Mouse (Mus musculus) layer of hippocampus, adult 2 months (tissue): ENCODE results near the gene Chd1l. TPM values are rescaled to one million over a fixed set of nuclear protein-coding genes. Genes with fewer than 3 reads are reported as not detected.

Experiments
- DNase-seq, 2 experiments: peaks; one replicate each; pipeline ENCODE4 v3.0.0; 2022; ENCODE audit warnings: low spot score in 2 of 2
- H3K27ac ChIP-seq: fragments of 200-600 bp; 2 replicates; pipeline ENCODE4 v1.8.1; 2022
- H3K4me3 ChIP-seq: fragments of 200-600 bp; 2 replicates; pipeline ENCODE4 v1.8.1; 2022; ENCODE audit warnings: mild to moderate bottlenecking
- CTCF ChIP-seq: fragments of 200-600 bp; conservative IDR thresholded peaks from 2 replicates; pipeline ENCODE4 v1.8.1; 2022; ENCODE audit warnings: antibody characterized with exemption, mild to moderate bottlenecking, moderate library complexity
- total RNA-seq, 2 experiments: library from RNA; stranded (reverse); gene quantifications; 2 replicates each; pipeline ENCODE4 v1.2.3; 2021

Chd1l gene
- total RNA-seq, 2 experiments from 2014 or later: 10.7 to 12.1 TPM

- no peak for DNase-seq
Measured at GRCm38 (mm10) chr3:97634288-97634761, 24.3 kb upstream of the Chd1l start.

DNA sequence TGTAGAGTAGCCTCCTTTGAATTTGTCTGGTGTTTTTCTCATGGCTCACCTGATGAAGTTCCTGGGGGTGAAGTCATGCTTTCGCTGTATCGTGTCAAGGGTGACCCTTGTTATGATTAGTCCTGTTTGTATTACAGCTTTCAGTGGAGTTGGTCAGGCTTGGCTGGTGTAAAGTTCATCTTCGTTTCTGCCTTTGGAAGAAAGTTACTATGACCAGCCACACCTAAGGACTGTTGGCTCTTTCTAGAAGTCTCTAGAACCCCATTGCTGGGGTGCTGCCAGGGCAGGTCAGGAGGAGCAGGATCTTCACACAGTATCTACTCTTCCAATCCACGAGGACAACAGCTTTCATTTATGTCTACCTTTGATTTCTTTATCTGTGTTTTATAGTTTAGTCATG lies 23.5 kb upstream of the Chd1l start:
- H3K4me3 ChIP-seq: no peak overlapping the region
- TF ChIP-seq CTCF: no peak
- no peak overlapping the region for H3K27ac ChIP-seq
- DNase-seq: no peak

More at GRCm38 (mm10) chr3:97634288-97634761, 24.3 kb upstream of the Chd1l start:
- Histone ChIP-seq H3K4me3 (no peak overlapping the region), H3K27ac (no peak overlapping the region)
- peak; percentile 19; the same call in 1 of the 2 replicates for TF ChIP-seq CTCF

DNA sequence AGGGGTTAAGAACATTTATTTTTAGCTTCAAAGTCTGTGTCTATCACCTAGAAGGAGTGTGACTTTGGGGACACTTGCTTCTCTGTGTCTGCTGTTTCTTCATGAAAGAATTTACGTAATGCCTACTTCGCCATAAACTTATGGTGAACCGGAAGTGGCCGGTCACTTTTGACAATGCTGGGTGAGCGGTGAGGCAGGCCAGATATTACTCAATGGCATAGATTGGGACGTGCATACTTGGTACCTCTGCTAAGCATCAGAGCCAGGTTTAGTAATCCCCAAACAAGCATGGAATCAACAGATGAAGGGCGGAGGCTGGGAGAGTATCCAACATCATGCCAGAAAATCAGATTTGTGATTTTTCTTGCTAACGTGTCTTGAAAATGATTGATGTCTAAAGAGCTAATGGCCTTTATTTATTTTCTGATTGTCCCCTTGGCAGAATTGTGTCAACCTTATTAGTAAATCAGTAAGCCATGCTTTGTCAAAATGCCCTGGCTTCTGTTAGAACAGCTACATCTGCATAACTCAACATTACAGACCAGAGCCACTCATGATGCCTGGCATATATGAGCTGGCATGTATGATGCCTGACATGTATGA lies 21.4 kb upstream of the Chd1l start:
- TF ChIP-seq CTCF: no peak
- Histone ChIP-seq H3K27ac (no peak overlapping the region), H3K4me3 (no peak overlapping the region)
- DNase-seq: no peak

- H3K4me3 ChIP-seq: no peak overlapping the region
- no peak overlapping the region for H3K27ac ChIP-seq
- DNase-seq: no peak
- no peak for TF ChIP-seq CTCF
Measured at GRCm38 (mm10) chr3:97630746-97631145, 20.7 kb upstream of the Chd1l start.

DNA sequence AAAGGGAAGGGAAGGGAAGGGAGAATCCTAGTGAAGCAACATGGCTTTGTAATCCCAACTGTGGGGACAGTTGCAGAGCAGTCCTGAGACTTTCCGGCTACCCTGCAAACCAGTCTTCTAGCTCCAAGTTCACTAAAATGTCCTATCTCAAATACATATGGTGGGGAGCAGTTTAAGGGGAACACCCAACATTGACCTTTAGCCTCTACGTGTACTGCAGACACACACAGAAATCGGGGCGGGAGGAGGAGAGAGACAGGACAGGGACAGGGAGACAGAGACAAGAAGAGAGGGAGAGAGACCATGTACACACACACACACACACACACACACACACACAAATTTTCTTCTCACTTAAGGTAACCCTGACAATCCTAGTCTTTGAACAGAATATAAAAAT lies 19.9 kb upstream of the Chd1l start:
- Histone ChIP-seq H3K27ac (no peak overlapping the region), H3K4me3 (no peak overlapping the region)
- DNase-seq: no peak
- no peak for TF ChIP-seq CTCF

DNA sequence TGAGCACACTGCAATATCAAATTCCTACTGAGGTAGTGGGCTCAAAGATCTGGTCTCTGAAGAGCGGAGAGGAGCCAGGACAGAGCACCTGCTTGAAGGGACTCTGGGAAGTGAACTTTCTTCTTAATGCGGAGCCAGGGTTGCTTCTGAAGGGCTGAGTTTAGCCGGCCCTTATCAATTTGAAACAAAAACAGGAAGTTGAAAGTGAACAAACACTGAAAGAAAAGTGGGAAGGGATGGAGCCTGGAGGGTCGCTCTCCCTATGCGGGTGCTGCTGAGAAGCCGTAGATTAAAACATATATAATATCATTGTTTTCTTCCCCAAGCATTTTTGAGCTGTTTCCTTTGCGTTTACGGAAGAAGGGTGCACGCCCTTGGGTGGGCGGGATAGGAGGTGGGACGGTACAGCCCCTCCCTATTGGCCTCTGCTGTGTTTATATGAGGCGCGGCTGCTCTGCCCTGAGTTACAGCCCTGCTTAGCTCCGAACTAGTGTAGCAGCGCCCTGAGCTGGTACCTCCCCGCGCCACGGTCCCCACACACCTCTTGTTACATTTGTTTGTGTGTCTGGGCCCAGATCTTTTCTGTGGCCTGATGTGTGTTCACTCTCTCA lies 18.5 kb upstream of the Chd1l start, which contains the start of gene Fmo5:
Gene Fmo5 (plus strand): TSS at position 414 of the 611 bp plus-strand sequence.
- no peak for DNase-seq
- H3K4me3 ChIP-seq: peak within 1 kb of the TSS; percentile 52
- no peak for TF ChIP-seq CTCF
- H3K27ac ChIP-seq: peak within 1 kb of the TSS; percentile 59; the same call in 1 of the 2 replicates

DNA sequence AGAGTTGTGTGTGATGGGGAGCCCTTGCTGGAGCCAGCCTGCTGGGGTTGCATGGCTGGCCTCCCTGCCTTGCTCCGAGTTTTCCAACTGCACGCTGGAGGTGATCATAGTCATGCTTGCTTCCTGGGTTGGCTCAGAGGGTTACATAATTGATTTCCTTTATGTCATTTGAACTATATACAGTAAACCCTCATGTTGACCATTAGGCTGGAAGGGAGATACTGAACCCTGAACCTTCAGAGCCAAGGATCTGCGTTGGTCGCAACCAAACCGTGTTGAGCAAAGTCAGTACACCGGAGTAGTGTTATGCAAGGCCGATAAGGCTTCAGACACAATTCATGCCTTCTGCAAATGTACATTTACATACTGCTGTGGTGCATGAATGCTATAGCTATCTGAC lies 17.9 kb upstream of the Chd1l start:
- TF ChIP-seq CTCF: no peak
- DNase-seq: no peak
- no peak overlapping the region for H3K27ac ChIP-seq
- no peak overlapping the region for H3K4me3 ChIP-seq

DNA sequence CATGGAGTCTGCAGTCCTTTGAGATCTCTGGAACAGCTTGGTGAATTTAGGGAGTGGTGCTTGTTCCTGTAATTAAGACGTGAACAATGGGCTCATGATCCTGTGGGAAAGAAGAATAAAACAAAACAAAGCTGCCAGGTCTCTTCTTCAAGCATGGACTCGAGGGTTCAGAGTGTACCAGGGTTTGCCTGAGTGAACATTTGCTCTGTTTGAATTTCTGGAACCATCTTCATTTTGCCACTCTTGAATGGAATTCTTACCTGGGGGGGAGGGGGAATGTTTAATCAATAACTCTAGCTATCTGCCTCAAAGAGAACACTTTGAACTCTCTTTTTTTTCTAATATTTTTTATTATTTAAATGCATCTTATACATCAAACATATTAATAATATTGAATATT lies 14.6 kb upstream of the Chd1l start:
- Histone ChIP-seq H3K27ac (0 out of 2 replicates have a peak overlapping the region, but pooled peaks have one; percentile 23), H3K4me3 (no peak overlapping the region)
- no peak for DNase-seq
- no peak for TF ChIP-seq CTCF

- TF ChIP-seq CTCF: no peak
- no peak for DNase-seq
- no peak overlapping the region for H3K4me3 ChIP-seq
- no peak overlapping the region for H3K27ac ChIP-seq
Measured at GRCm38 (mm10) chr3:97620657-97621056, 10.7 kb upstream of the Chd1l start.

DNA sequence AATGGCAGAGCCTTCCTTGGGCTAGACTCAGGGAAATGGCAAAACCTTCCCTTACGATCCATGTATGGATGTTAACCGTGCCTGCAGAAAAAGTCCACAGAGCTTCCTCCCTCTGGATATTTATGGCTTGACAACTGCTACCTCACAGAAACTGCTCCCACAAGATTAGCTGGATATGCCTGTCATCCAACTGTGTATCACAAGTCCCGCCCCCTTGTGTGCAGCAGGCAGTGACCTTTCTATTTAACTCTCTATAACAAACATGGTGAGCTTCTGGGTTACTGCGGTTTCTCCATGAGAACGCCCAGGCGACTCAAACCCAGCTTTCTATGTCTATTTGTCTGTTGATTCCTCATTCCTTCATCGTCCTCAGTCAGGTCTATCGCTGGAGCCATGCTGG lies 7.9 kb upstream of the Chd1l start:
- Histone ChIP-seq H3K4me3 (no peak overlapping the region), H3K27ac (no peak overlapping the region)
- DNase-seq: no peak
- TF ChIP-seq CTCF: no peak

DNA sequence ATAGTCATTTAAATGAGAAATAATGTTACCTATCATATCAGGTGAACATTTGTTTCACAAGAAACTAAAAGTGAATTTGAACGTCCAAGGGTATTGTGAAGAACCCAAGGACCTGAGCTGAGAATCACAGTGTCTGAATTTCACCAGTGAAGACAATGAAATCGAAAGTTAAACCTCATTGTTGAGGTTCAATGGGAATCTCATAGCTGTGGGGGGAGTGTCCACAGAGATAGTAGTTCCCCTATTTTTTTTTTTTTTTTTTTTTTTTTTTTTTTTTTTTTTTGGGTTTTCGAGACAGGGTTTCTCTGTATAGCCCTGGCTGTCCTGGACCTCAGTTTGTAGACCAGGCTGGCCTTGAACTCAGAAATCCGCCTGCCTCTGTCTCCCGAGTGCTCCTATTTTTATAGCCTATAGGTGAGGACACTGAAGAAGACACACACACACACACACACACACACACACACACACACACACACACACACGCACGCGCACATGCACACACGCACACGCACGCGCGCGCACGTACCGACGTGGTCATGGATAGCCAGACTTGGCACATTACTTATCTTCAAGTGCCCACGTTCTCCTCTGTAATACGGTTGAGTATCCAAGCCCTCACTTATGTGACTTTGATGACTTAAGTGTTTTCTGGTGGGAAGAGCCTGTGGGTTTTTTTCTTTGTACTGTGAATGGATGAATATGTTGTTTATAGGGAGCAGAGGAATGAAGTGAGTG lies 7.3 kb upstream of the Chd1l start:
- no peak for DNase-seq
- TF ChIP-seq CTCF: no peak
- Histone ChIP-seq H3K4me3 (no peak overlapping the region), H3K27ac (no peak overlapping the region)

DNA sequence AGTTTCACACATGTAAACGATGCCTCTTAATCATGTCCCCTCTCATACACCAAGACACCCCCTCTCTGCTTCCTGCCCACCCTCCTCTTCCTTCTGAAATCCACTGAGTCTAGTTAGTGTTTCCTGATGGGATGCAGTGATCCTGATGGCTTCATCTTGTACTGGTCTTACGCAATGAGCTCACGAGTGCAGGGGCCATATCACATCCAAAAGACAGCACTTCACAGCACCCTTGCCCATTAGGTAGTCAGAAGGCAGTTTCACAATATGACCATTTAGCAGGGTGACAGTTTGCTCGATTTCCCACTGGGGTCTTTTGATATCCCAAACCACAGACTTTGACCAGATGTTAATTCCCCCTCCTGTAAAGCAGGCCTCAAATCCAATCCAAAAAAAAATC lies 5.9 kb upstream of the Chd1l start:
- H3K4me3 ChIP-seq: no peak overlapping the region
- DNase-seq: no peak
- TF ChIP-seq CTCF: no peak
- H3K27ac ChIP-seq: no peak overlapping the region

GRCm38 (mm10) chr3:97615154-97615553 lies 5.2 kb upstream of the Chd1l start:
- no peak overlapping the region for H3K4me3 ChIP-seq
- no peak overlapping the region for H3K27ac ChIP-seq
- DNase-seq: no peak
- no peak for TF ChIP-seq CTCF
